Mouse (Mus musculus): ENCODE results near the gene Cerkl. TPM values are rescaled to one million over a fixed set of nuclear protein-coding genes. Genes with fewer than 3 reads are reported as not detected.

Gene Cerkl
- polyA plus RNA-seq, 1 experiment from 2014 or later = 1.1 TPM

DNA sequence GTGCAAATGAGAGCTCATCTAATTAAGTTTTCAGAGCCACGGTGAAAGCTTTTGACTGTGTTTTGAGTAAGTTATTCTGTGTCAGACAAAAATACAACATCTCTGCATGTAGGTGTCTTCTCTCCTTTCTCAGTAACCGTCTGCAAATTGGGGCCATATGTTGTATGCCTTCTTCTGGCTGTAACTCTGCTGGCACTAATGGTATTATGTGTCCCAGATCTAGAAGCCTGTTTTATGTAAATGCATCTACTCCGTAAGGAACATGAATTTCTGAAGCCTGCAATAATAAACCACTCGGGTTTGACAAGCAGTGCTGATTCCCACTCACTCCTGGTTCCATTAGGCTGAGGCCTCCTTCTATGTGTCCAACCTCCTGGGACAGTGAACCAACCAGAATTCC is 149.0 kb downstream of the Cerkl start:
- no peak overlapping the region for H3K4me3 ChIP-seq (replicated peaks)
- H3K4me1 ChIP-seq (replicated peaks) = no peaks in the 10 kb centered on the region
- H3K27me3 ChIP-seq = no peaks in the 10 kb centered on the region
- WGBS = 59% methylated on average over 4 of the region's 4 CpGs
- no peaks in the 10 kb centered on the region for H3K36me3 ChIP-seq
- ATAC-seq (ENCODE audit: insufficient number of reproducible peaks, insufficient read depth, low FRiP score, low TSS enrichment, low read depth) = no peak
- no peaks in the 10 kb centered on the region for H3K9me3 ChIP-seq
- H3K4me2 ChIP-seq = no peak overlapping the region
- no peak overlapping the region for H3K27ac ChIP-seq
- no peak overlapping the region for H3K9ac ChIP-seq (replicated peaks)

- Histone ChIP-seq H3K27me3 (no peaks in the 10 kb centered on the region), H3K9ac (replicated peaks) (no peak overlapping the region)
- ATAC-seq (ENCODE audit: insufficient number of reproducible peaks, insufficient read depth, low FRiP score, low TSS enrichment, low read depth) = no peak
These were observed 154.2 kb downstream of the Cerkl start for GRCm38 (mm10) chr2:79302398-79302797.

DNA sequence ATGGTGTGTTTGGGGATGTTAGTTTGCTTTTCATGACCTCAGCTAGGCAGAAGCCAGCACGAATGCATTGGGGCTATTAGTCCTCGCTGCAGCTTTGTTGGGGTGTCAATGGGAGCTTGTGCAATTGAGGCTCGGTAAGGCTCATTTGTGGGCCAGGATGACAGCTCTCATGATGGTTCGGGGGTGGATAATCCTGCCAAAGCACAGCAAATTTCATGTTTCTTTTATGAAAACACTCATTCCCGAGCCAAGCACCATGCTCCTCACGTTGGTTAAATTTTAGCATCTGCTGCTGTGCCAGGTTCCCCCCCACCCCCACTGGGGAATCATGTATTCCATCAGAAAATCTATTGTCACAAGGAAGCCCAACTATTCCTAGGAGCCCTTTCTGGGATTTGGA is 164.2 kb downstream of the Cerkl start:
- H3K9ac ChIP-seq (replicated peaks) = no peak overlapping the region
- H3K4me1 ChIP-seq (replicated peaks) = no peaks in the 10 kb centered on the region; the same call in 1 of the 2 replicates
- no peak for ATAC-seq (ENCODE audit: insufficient number of reproducible peaks, insufficient read depth, low FRiP score, low TSS enrichment, low read depth)
- no peaks in the 10 kb centered on the region for H3K27me3 ChIP-seq
- H3K4me3 ChIP-seq (replicated peaks) = no peak overlapping the region
- H3K36me3 ChIP-seq = no peaks in the 10 kb centered on the region
- H3K9me3 ChIP-seq = no peaks in the 10 kb centered on the region
- no peak overlapping the region for H3K4me2 ChIP-seq
- WGBS = 68% methylated on average over 6 of the region's 6 CpGs
- no peak overlapping the region for H3K27ac ChIP-seq

More at GRCm38 (mm10) chr2:79302398-79302797, 154.2 kb downstream of the Cerkl start:
- H3K36me3 ChIP-seq = no peaks in the 10 kb centered on the region
- H3K4me1 ChIP-seq (replicated peaks) = no peaks in the 10 kb centered on the region; the same call in 1 of the 2 replicates
- H3K4me2 ChIP-seq = no peak overlapping the region
- no peak overlapping the region for H3K27ac ChIP-seq
- H3K4me3 ChIP-seq (replicated peaks) = no peak overlapping the region
- H3K9me3 ChIP-seq = no peaks in the 10 kb centered on the region

GRCm38 (mm10) chr2:79291922-79292321 is 164.7 kb downstream of the Cerkl start:
- no peak for ATAC-seq (ENCODE audit: insufficient number of reproducible peaks, insufficient read depth, low FRiP score, low TSS enrichment, low read depth)
- H3K36me3 ChIP-seq = no peaks in the 10 kb centered on the region
- no peak overlapping the region for H3K4me2 ChIP-seq
- no peak overlapping the region for H3K27ac ChIP-seq
- no peaks in the 10 kb centered on the region for H3K27me3 ChIP-seq
- H3K9me3 ChIP-seq = no peaks in the 10 kb centered on the region
- WGBS = 15% methylated on average over 8 of the region's 8 CpGs
- H3K9ac ChIP-seq (replicated peaks) = no peak overlapping the region
- no peak overlapping the region for H3K4me3 ChIP-seq (replicated peaks)
- no peaks in the 10 kb centered on the region; the same call in 1 of the 2 replicates for H3K4me1 ChIP-seq (replicated peaks)

DNA sequence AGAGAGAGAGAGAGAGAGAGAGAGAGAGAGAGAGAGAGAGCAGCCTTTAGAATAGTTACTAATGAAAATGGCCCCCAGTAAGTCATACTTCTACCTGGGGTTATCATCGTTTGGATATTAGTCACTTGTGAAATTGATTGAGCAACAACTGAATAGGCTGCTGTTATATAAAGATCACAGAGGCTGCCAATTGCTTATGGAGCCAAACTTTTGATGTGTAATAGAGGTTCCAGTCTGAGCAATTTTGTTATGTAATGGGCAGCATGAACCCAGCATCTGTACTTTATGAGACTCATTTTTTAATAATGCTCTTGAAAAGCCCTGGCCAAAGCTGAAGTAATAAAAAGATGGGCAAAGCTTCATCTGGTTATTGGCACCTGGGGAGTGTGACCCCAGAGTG is 166.4 kb downstream of the Cerkl start:
- Histone ChIP-seq H3K4me1 (replicated peaks) (no peaks in the 10 kb centered on the region; the same call in 1 of the 2 replicates), H3K4me3 (replicated peaks) (no peak overlapping the region), H3K27ac (no peak overlapping the region), H3K9ac (replicated peaks) (no peak overlapping the region), H3K4me2 (no peak overlapping the region), H3K27me3 (no peaks in the 10 kb centered on the region), H3K36me3 (no peaks in the 10 kb centered on the region), H3K9me3 (no peaks in the 10 kb centered on the region)
- no peak for ATAC-seq (ENCODE audit: insufficient number of reproducible peaks, insufficient read depth, low FRiP score, low TSS enrichment, low read depth)
- 68% methylated on average over 1 of the region's 1 CpGs for WGBS

DNA sequence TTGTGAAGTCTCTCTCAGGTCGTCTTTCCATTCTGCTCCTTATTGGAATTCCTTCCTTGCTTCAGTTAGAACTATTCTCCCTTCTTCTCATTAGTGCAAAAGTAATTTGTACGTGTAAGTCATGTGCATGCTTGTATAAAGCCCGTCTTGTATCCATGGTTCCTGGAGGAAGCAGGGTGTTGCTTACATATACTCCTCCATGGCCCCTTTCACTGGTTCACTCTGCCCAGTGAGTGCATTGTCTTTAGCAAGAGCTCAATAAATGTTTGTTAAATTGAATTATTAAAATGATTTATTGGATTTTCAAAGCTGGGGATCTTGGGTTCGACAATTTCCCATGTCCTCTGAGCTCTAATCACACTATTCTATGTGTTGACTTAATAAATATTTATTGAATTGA is 172.4 kb downstream of the Cerkl start:
- H3K27ac ChIP-seq = no peak overlapping the region
- no peaks in the 10 kb centered on the region for H3K36me3 ChIP-seq
- no peaks in the 10 kb centered on the region for H3K4me1 ChIP-seq (replicated peaks)
- 89% methylated on average over 4 of the region's 4 CpGs for WGBS
- no peak overlapping the region for H3K4me2 ChIP-seq
- ATAC-seq (ENCODE audit: insufficient number of reproducible peaks, insufficient read depth, low FRiP score, low TSS enrichment, low read depth) = no peak
- H3K9me3 ChIP-seq = no peaks in the 10 kb centered on the region
- no peaks in the 10 kb centered on the region for H3K27me3 ChIP-seq
- no peak overlapping the region for H3K4me3 ChIP-seq (replicated peaks)
- H3K9ac ChIP-seq (replicated peaks) = no peak overlapping the region

Other genes starting within 250 kb of the Cerkl start
- 8.7 and 8.8 TPM in 2 replicates for gene Itga4, start 201.4 kb downstream of the Cerkl start, polyA plus RNA-seq (2016; fragmentation: Nextera tagmentation; extraction: Ambion mirVana)
- gene Neurod1, start within 50 bp of the Cerkl start, polyA plus RNA-seq (2016; fragmentation: Nextera tagmentation; extraction: Ambion mirVana) = 0.34 TPM in 1 of 2 replicates, not detected in the other
- gene Itprid2, start 178.6 kb upstream of the Cerkl start, polyA plus RNA-seq (2016; fragmentation: Nextera tagmentation; extraction: Ambion mirVana) = 7.8 and 7.9 TPM in 2 replicates